Mouse (Mus musculus) MEL (cell line): ENCODE results near the gene Htra2.

Experiments used
- CTCF ChIP-seq, 3 experiments: IDR thresholded peaks in 2 of 3; conservative IDR thresholded peaks in 1 of 3; 2 replicates each; pipeline ENCODE4 v1.5.1; 2011 to 2012; ENCODE audit warnings: low read length in 3 of 3, low read depth in 2 of 3, mild to moderate bottlenecking in 2 of 3, improper control_type of control experiment in 1 of 3, inconsistent platforms in 1 of 3, mixed read lengths in 1 of 3, moderate library complexity in 1 of 3; ENCODE audit not compliant: control insufficient read depth in 1 of 3, insufficient read depth in 1 of 3, poor library complexity in 1 of 3, severe bottlenecking in 1 of 3
- ETS1 ChIP-seq: IDR thresholded peaks from 2 replicates; pipeline ENCODE4 v1.6.1; 2012; ENCODE audit warnings: low read depth, mild to moderate bottlenecking, inconsistent platforms, low read length, improper control_type of control experiment, moderate library complexity
- NELFE ChIP-seq: IDR thresholded peaks from 2 replicates; pipeline ENCODE4 v1.6.1; 2011; ENCODE audit warnings: low read depth, low read length, improper control_type of control experiment
- POLR2A ChIP-seq, 2 experiments: IDR thresholded peaks; 2 replicates each; pipeline ENCODE4 v1.6.1; 2011 to 2012; ENCODE audit warnings: low read length in 2 of 2, mild to moderate bottlenecking in 2 of 2, control low read depth in 1 of 2, improper control_type of control experiment in 1 of 2, low read depth in 1 of 2, moderate library complexity in 1 of 2; ENCODE audit not compliant: control insufficient read depth in 1 of 2, insufficient read depth in 1 of 2, poor library complexity in 1 of 2
- RCOR1 ChIP-seq: IDR thresholded peaks from 2 replicates; pipeline ENCODE4 v1.6.1; 2012; ENCODE audit warnings: low read depth, mild to moderate bottlenecking, inconsistent platforms, low read length, improper control_type of control experiment
- SMC3 ChIP-seq: IDR thresholded peaks from 2 replicates; pipeline ENCODE4 v1.6.1; 2011; ENCODE audit warnings: low read depth, low read length, improper control_type of control experiment
- TCF12 ChIP-seq: IDR thresholded peaks from 2 replicates; pipeline ENCODE4 v1.6.1; 2014; ENCODE audit warnings: low read depth, mild to moderate bottlenecking, inconsistent platforms, low read length, improper control_type of control experiment, moderate library complexity
- ZC3H11A ChIP-seq: IDR thresholded peaks from 2 replicates; pipeline ENCODE4 v1.6.1; 2012; ENCODE audit warnings: low read depth, mild to moderate bottlenecking, inconsistent platforms, low read length, improper control_type of control experiment

- TF ChIP-seq POLR2A (IDR thresholded peaks at IDR 0.05; ENCODE audit: control insufficient read depth in 1 of 2, insufficient read depth in 1 of 2, low read depth in 1 of 2, low read length in 2 of 2, poor library complexity in 1 of 2): no peak
- TF ChIP-seq RCOR1: no peak
- no peak for TF ChIP-seq TCF12
- TF ChIP-seq ETS1: no peak
- TF ChIP-seq SMC3: no peak
- no peak for TF ChIP-seq NELFE
- TF ChIP-seq ZC3H11A: no peak
- no peak for TF ChIP-seq CTCF (IDR thresholded peaks at IDR 0.05 in 2 of 3, conservative IDR thresholded peaks at IDR 0.05 in 1 of 3; ENCODE audit: control insufficient read depth in 1 of 3, insufficient read depth in 1 of 3, low read depth in 2 of 3, low read length in 3 of 3, poor library complexity in 1 of 3, severe bottlenecking in 1 of 3)
These were observed 25.1 kb upstream of the Htra2 start for GRCm38 (mm10) chr6:83080210-83080609.
